Mouse (Mus musculus): Measurements from ENCODE around the gene Slc6a16.
A peak's percentile ranks its signal among the peaks of the same experiment; 100 is the strongest.
"Not testable (repeated sequence)": the region's sequence is repeated elsewhere in the genome, so short reads cannot be mapped to it uniquely, and the experiment has no call there.

Gene Slc6a16

GRCm38 (mm10) chr7:45255822-45256221 lies 14.9 kb downstream of the Slc6a16 start:
- not testable (repeated sequence) for DNase-seq

- no peak for DNase-seq
Observed at GRCm38 (mm10) chr7:45257063-45257840, 16.4 kb downstream of the Slc6a16 start.

- DNase-seq: no peak
Observed at GRCm38 (mm10) chr7:45259281-45259680, 18.4 kb downstream of the Slc6a16 start.

- no peak for DNase-seq
Observed at GRCm38 (mm10) chr7:45262266-45262665, 21.4 kb downstream of the Slc6a16 start.

GRCm38 (mm10) chr7:45263006-45263607 lies 22.2 kb downstream of the Slc6a16 start:
- no peak for DNase-seq

GRCm38 (mm10) chr7:45264348-45264747 lies 23.5 kb downstream of the Slc6a16 start:
- no peak for DNase-seq

GRCm38 (mm10) chr7:45265518-45265917 lies 24.6 kb downstream of the Slc6a16 start:
- DNase-seq: no peak

GRCm38 (mm10) chr7:45272786-45273412 lies 32.0 kb downstream of the Slc6a16 start:
- no peak for DNase-seq

GRCm38 (mm10) chr7:45273672-45274071 lies 32.8 kb downstream of the Slc6a16 start:
- DNase-seq: no peak

GRCm38 (mm10) chr7:45277136-45277760 lies 36.4 kb downstream of the Slc6a16 start, which contains the start of gene Slc6a21:
TSS of gene Slc6a21 (plus strand) at chr7:45277513.
- DNase-seq: peak; percentile 79

GRCm38 (mm10) chr7:45286486-45286885 lies 45.6 kb downstream of the Slc6a16 start:
- DNase-seq: no peak

GRCm38 (mm10) chr7:45296626-45297025 lies 55.7 kb downstream of the Slc6a16 start:
- DNase-seq: no peak

- no peak for DNase-seq
Observed at GRCm38 (mm10) chr7:45297563-45297962, 56.7 kb downstream of the Slc6a16 start.

- peak; percentile 50 for DNase-seq
Observed at GRCm38 (mm10) chr7:45299752-45300151, 58.9 kb downstream of the Slc6a16 start.

GRCm38 (mm10) chr7:45300270-45300669 lies 59.4 kb downstream of the Slc6a16 start:
- peak; percentile 74 for DNase-seq

GRCm38 (mm10) chr7:45302626-45303025 lies 61.7 kb downstream of the Slc6a16 start:
- DNase-seq: no peak

- DNase-seq: peak; percentile 39
Observed at GRCm38 (mm10) chr7:45304869-45305268, 64.0 kb downstream of the Slc6a16 start.

- peak; percentile 91 for DNase-seq
Observed at GRCm38 (mm10) chr7:45305275-45305674, 64.4 kb downstream of the Slc6a16 start.

GRCm38 (mm10) chr7:45308551-45309240 lies 67.8 kb downstream of the Slc6a16 start:
- no peak for DNase-seq

GRCm38 (mm10) chr7:45309455-45309854 lies 68.6 kb downstream of the Slc6a16 start:
- peak; percentile 59 for DNase-seq

- DNase-seq: no peak
Observed at GRCm38 (mm10) chr7:45312023-45312422, 71.1 kb downstream of the Slc6a16 start.

- DNase-seq: no peak
Observed at GRCm38 (mm10) chr7:45312686-45313453, 72.0 kb downstream of the Slc6a16 start.

All from cerebellum, adult 9-10 months (tissue).